Mouse (Mus musculus) G1E-ER4 (cell line): ENCODE measurements around the gene Gjb3. TPM values are rescaled to one million over a fixed set of nuclear protein-coding genes. Genes with fewer than 3 reads are reported as not detected.

Experiments used
- GATA1 ChIP-seq: IDR thresholded peaks from one replicate; pipeline ENCODE4 v1.8.0; 2012; ENCODE audit warnings: low read length, inconsistent platforms
- polyA plus RNA-seq: library from polyadenylated mRNA; stranded (reverse); fragments of >175 nt; gene quantifications from 2 replicates; pipeline ENCODE4 v1.2.3, GENCODE M21; 2012

The Gjb3 gene
- not detected in 2 replicates for polyA plus RNA-seq

- no peak for TF ChIP-seq GATA1
These were observed at the start of gene Gjb3 for GRCm38 (mm10) chr4:127330181-127331100. Gene Gjb3, minus strand, starts transcription at chr4:127330844.

GRCm38 (mm10) chr4:127377344-127377743 is 46.7 kb upstream of the Gjb3 start:
- no peak for TF ChIP-seq GATA1

GRCm38 (mm10) chr4:127375541-127376177 is 45.0 kb upstream of the Gjb3 start:
- no peak for TF ChIP-seq GATA1

GRCm38 (mm10) chr4:127374645-127375044 is 44.0 kb upstream of the Gjb3 start:
- no peak for TF ChIP-seq GATA1

- TF ChIP-seq GATA1: no peak
These were observed 42.8 kb upstream of the Gjb3 start for GRCm38 (mm10) chr4:127373491-127373890.

- no peak for TF ChIP-seq GATA1
These were observed 40.9 kb upstream of the Gjb3 start for GRCm38 (mm10) chr4:127371546-127371945.

- TF ChIP-seq GATA1: no peak
These were observed 39.8 kb upstream of the Gjb3 start for GRCm38 (mm10) chr4:127370447-127370846.

- TF ChIP-seq GATA1: no peak
These were observed 37.8 kb upstream of the Gjb3 start for GRCm38 (mm10) chr4:127368379-127368973.

GRCm38 (mm10) chr4:127365834-127366233 is 35.2 kb upstream of the Gjb3 start:
- TF ChIP-seq GATA1: no peak

- TF ChIP-seq GATA1: no peak
These were observed 34.8 kb upstream of the Gjb3 start for GRCm38 (mm10) chr4:127365433-127365832.

- no peak for TF ChIP-seq GATA1
These were observed 33.8 kb upstream of the Gjb3 start for GRCm38 (mm10) chr4:127364431-127364830.

GRCm38 (mm10) chr4:127363331-127363730 is 32.7 kb upstream of the Gjb3 start:
- TF ChIP-seq GATA1: no peak

GRCm38 (mm10) chr4:127362520-127362919 is 31.9 kb upstream of the Gjb3 start:
- TF ChIP-seq GATA1: no peak

GRCm38 (mm10) chr4:127358018-127358417 is 27.4 kb upstream of the Gjb3 start, which contains the start of gene Gjb5:
Gene Gjb5, minus strand, starts transcription at chr4:127358181.
- TF ChIP-seq GATA1: no peak

GRCm38 (mm10) chr4:127354506-127355485 is 24.2 kb upstream of the Gjb3 start:
- no peak for TF ChIP-seq GATA1

GRCm38 (mm10) chr4:127353951-127354438 is 23.4 kb upstream of the Gjb3 start, which contains the start of gene Gjb4:
Gene Gjb4, minus strand, starts transcription at chr4:127354081.
- no peak for TF ChIP-seq GATA1
